Mouse (Mus musculus) embryonic facial prominence, embryonic 12.5 days (tissue): ENCODE data around the gene Fosl2. TPM values are rescaled to one million over a fixed set of nuclear protein-coding genes. Genes with fewer than 3 reads are reported as not detected.

Experiments
- ATAC-seq: fragments of 200-750 bp; cut with Nextera tagmentation; 2 replicates; pipeline ENCODE4 v1.8.0; 2017; ENCODE audit not compliant: insufficient number of reproducible peaks, insufficient read depth, low FRiP score, low TSS enrichment
- H3K27ac ChIP-seq: fragments of 300-500 bp; sonication (generic); 2 replicates; pipeline ENCODE4 v1.5.1; 2016; ENCODE audit warnings: mild to moderate bottlenecking
- H3K27me3 ChIP-seq: fragments of 300-500 bp; sonication (generic); 2 replicates; pipeline ENCODE4 v1.6.1; 2016; ENCODE audit warnings: mild to moderate bottlenecking, moderate library complexity
- H3K36me3 ChIP-seq: fragments of 300-500 bp; sonication (generic); 2 replicates; pipeline ENCODE4 v1.6.1; 2016; ENCODE audit warnings: mild to moderate bottlenecking
- H3K4me1 ChIP-seq: fragments of 300-500 bp; sonication (generic); 2 replicates; pipeline ENCODE4 v1.6.1; 2016
- H3K4me2 ChIP-seq: fragments of 300-500 bp; sonication (generic); replicated peaks from 2 replicates; pipeline ENCODE4 v1.6.1; 2016; ENCODE audit warnings: mild to moderate bottlenecking, moderate library complexity
- H3K4me3 ChIP-seq: fragments of 300-500 bp; sonication (generic); 2 replicates; pipeline ENCODE4 v1.5.1; 2016; ENCODE audit warnings: mild to moderate bottlenecking
- H3K9ac ChIP-seq: fragments of 300-500 bp; sonication (generic); 2 replicates; pipeline ENCODE4 v1.6.1; 2016; ENCODE audit warnings: mild to moderate bottlenecking, moderate library complexity
- H3K9me3 ChIP-seq: fragments of 300-500 bp; sonication (generic); 2 replicates; pipeline ENCODE4 v1.6.1; 2016; ENCODE audit warnings: mild to moderate bottlenecking, moderate library complexity
- WGBS: fragments of 180-500 bp; shearing (Covaris S2); methylation state at CpG from one replicate; pipeline ENCODE4 v1.1.7; 2016; 5-methylcytosine and 5-hydroxymethylcytosine counted together
- polyA plus RNA-seq: library from polyadenylated mRNA; unstranded; fragments of >200 nt; fragmentation: Nextera tagmentation; extraction: Ambion mirVana; gene quantifications from 2 replicates; pipeline ENCODE4 v1.2.1, GENCODE M21; 2016

The Fosl2 gene
- polyA plus RNA-seq, 1 experiment from 2014 or later = 2.4 TPM

DNA sequence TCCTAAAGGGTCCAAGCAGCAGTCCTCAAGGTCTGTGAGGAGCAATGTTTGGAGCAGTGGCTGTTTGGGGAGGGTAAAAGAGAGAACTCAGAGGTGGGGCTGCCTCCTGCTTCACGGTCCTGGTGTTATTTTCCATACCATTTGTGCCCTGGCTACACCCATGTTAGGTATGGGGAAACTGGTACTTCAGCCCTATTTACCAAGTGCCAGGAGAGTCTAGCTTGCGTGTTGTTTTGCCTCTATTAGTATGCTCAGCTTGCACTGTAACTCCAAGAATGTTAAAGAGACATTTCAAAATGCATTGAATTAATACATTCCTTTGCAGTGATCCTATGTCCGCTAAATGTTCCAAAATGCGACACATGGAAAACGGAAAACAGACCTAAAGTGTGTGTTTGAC is 55.7 kb downstream of the Fosl2 start:
- Histone ChIP-seq H3K9ac (no peak overlapping the region), H3K36me3 (no peaks in the 10 kb centered on the region), H3K4me3 (no peak overlapping the region), H3K4me2 (no peak overlapping the region), H3K27ac (no peak overlapping the region), H3K27me3 (no peaks in the 10 kb centered on the region), H3K9me3 (no peaks in the 10 kb centered on the region), H3K4me1 (no peaks in the 10 kb centered on the region)
- ATAC-seq = no peak
- WGBS = 69% methylated on average over 5 of the region's 5 CpGs

DNA sequence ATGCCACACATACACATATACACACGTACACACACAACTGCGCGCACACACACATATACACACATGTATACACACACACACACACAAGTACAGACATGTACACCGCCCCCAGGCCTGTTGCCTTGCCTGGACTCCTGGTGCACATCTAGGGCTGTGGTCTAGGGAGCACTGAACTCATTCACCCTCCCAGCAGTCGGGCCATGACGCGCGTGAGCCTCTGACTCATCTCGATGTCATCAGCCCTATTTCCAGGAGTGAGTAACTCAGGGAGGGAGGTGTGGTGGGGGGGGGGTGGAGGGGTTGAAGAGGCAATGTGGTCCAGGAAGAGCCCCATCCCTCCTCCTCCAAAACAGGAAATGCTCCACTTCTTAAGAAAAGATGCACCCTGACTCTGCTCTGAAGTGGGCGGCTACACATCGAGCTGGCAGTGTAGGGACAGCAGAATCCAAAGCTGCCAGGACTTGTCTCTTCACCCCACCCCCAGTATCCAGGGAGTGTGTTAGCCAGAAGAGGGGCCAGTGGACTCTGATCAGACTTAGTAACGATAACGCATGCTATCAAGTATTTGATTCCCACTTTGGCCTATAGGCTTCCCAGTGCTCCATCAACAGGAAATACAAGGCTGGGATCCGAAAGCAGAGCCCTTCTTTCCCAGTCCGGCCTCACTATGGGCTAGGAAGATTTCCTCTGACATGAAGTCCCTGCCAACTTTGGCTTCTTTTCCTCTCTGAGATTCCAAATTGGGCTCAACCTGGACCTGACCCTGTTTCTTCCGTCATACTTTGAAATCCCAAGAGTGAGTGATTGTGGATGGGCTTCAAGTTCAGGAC is 56.6 kb downstream of the Fosl2 start:
- WGBS = 84% methylated on average over 16 of the region's 16 CpGs
- no peaks in the 10 kb centered on the region for H3K4me1 ChIP-seq
- ATAC-seq = no peak

DNA sequence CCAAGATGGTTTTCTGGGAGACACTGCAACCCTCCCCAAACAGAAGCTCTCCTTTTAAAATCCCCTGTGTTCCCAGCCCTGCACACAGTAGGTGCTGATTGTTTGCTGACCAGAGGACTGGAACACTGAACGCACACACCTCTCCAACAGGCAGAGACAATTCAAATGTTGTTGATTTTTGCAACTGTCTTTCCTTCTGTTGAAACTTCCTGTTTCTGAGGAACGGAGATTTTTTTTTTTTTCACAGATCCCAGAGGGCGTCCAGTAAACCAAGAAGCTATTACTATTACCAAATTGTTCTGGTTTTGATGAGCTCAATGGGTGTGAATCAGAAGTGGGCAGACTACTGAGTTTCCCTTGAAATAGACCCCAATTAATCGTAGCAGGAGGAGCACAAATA is 58.6 kb downstream of the Fosl2 start:
- H3K4me2 ChIP-seq = no peak overlapping the region
- no peaks in the 10 kb centered on the region for H3K27me3 ChIP-seq
- WGBS = 65% methylated on average over 4 of the region's 4 CpGs
- H3K4me3 ChIP-seq = no peak overlapping the region
- H3K36me3 ChIP-seq = no peaks in the 10 kb centered on the region
- no peaks in the 10 kb centered on the region for H3K4me1 ChIP-seq
- no peak overlapping the region for H3K9ac ChIP-seq
- no peak overlapping the region for H3K27ac ChIP-seq
- no peak for ATAC-seq
- H3K9me3 ChIP-seq = no peaks in the 10 kb centered on the region

More for the DNA sequence above, 56.6 kb downstream of the Fosl2 start:
- Histone ChIP-seq H3K27me3 (no peaks in the 10 kb centered on the region), H3K4me3 (no peak overlapping the region), H3K27ac (no peak overlapping the region), H3K36me3 (no peaks in the 10 kb centered on the region), H3K9ac (no peak overlapping the region), H3K9me3 (no peaks in the 10 kb centered on the region), H3K4me2 (no peak overlapping the region)

DNA sequence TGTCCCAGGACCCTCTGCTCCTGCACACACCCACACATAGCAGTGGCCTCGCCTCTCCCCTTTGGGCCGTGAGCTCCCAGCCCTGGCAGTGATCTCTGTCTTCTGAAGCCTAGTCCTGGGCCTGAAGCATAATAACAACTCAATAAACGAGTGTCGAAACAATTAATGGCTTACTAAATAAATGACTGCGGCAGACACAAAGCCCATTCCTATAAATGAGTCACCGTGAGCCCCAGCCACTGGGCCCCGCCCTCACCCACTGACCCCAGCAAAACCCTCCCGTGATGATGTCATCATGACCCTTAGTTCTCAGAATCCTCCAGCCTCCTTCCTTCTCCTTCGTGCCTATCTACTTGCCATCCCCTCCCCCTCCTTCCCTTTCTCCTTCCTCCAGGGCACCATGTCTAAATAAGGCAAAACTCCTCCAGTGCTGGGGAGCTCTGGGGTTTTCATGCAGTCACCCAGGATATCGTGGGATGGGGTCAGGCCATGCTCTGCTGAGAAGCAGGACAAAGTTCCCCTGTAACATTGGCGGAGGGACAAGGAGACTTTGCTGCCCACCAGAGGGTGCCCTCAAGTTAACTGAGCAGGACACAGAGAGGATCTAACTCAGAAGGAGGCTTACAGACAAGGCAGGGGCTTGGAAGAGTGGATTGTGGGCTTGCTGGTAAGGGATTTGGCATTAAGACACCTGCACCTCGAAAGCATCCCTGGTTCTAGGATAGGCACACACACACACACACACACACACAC is 60.4 kb downstream of the Fosl2 start:
- Histone ChIP-seq H3K9me3 (no peaks in the 10 kb centered on the region), H3K4me3 (no peak overlapping the region), H3K4me1 (no peaks in the 10 kb centered on the region), H3K27me3 (no peaks in the 10 kb centered on the region), H3K9ac (no peak overlapping the region), H3K36me3 (no peaks in the 10 kb centered on the region), H3K4me2 (no peak overlapping the region), H3K27ac (no peak overlapping the region)
- ATAC-seq = no peak
- 62% methylated on average over 12 of the region's 12 CpGs for WGBS

DNA sequence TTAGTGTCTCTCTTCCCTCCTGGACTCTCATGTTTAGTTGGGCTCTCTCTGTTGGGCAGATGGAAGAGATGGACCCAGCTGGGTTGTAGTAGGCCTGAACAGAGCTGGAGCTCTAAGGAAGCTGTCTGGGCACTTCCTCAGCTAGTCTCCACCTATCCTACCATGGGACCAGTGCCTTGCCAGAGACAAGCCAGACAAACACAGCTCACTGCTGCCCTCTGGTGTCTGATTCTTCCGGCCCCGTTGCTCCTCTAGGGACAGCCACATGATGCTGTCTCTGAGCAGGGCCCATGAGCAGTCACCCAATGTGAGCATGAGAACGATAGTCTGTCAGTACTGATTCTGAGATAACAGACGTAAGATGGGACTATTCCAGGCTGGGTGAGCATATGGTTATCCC is 62.1 kb downstream of the Fosl2 start:
- H3K27me3 ChIP-seq = no peaks in the 10 kb centered on the region
- no peak overlapping the region for H3K27ac ChIP-seq
- H3K4me1 ChIP-seq = no peaks in the 10 kb centered on the region
- WGBS = 17% methylated on average over 4 of the region's 4 CpGs
- no peak overlapping the region for H3K4me3 ChIP-seq
- no peaks in the 10 kb centered on the region for H3K36me3 ChIP-seq
- H3K9ac ChIP-seq = no peak overlapping the region
- no peaks in the 10 kb centered on the region for H3K9me3 ChIP-seq
- ATAC-seq = peak; percentile 63; the same call in 1 of the 2 replicates
- no peak overlapping the region for H3K4me2 ChIP-seq

DNA sequence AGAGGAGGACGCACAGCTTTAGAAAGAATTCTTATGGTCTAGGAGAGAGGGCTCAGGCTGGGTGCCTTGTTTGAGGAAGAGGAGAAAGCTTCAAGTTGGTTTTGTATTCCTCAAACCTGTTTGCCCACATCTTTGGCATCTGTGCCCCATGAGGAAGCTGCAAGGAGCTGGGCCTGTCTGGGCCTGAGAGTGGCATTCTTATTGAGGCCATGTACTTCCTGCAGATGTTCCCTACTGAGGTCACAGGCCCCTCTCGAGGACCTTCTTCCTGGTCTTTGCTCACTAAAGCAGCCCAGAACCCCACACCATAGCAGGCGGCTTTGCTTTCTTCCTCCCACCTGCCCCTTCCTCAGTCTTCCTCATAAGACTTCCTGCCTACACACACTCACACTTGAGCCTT is 63.5 kb downstream of the Fosl2 start:
- ATAC-seq = no peak
- H3K9ac ChIP-seq = no peak overlapping the region
- no peak overlapping the region for H3K4me2 ChIP-seq
- no peak overlapping the region for H3K4me3 ChIP-seq
- no peak overlapping the region for H3K27ac ChIP-seq
- H3K27me3 ChIP-seq = no peaks in the 10 kb centered on the region
- no peaks in the 10 kb centered on the region for H3K36me3 ChIP-seq
- H3K9me3 ChIP-seq = no peaks in the 10 kb centered on the region
- H3K4me1 ChIP-seq = no peaks in the 10 kb centered on the region
- WGBS = 70% methylated on average over 3 of the region's 3 CpGs

DNA sequence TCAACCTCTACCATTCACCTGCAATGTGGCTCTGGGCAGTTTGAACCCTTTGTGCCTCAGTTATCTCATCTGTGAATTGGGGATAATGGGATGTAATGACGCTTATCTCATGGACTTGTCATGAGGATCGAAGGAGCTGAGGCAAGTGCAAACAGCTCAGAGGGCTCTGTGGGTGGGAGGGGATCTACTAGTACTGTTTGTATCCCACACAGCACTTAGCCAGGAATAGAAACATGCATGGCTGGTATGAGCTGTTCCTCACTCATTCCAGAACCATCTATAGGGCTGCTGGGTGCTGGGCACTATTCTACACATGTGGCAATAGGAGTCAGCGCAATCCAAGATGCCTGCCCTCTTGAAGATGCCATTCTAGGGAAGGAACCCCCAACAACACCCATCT is 64.0 kb downstream of the Fosl2 start:
- 89% methylated on average over 3 of the region's 3 CpGs for WGBS
- no peak for ATAC-seq
- Histone ChIP-seq H3K36me3 (no peaks in the 10 kb centered on the region), H3K4me1 (no peaks in the 10 kb centered on the region), H3K27ac (no peak overlapping the region), H3K9me3 (no peaks in the 10 kb centered on the region), H3K4me2 (no peak overlapping the region), H3K4me3 (no peak overlapping the region), H3K27me3 (no peaks in the 10 kb centered on the region), H3K9ac (no peak overlapping the region)

DNA sequence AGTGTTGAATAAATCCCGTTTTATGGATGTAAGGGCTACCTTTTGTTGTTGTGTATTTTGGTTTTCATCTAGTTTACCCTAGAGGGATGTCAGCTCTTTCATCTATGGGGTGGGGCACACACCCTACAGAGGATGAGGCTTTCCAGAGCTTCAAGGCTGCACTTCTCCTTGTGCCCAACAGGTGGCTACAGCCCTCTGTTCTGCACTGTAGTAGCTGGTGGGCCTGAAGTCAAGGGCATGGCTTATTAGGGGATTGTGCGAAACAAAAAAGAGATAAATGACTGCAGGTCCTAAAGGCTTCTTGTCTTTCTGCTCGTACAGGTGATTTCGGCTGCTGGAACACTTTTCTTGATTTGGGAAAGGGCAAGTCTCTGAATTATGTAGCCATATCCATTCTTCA is 69.1 kb downstream of the Fosl2 start:
- H3K27me3 ChIP-seq = no peaks in the 10 kb centered on the region
- H3K27ac ChIP-seq = no peak overlapping the region
- H3K36me3 ChIP-seq = no peaks in the 10 kb centered on the region
- no peaks in the 10 kb centered on the region for H3K4me1 ChIP-seq
- 72% methylated on average over 4 of the region's 4 CpGs for WGBS
- no peak overlapping the region for H3K4me2 ChIP-seq
- no peak for ATAC-seq
- no peak overlapping the region for H3K9ac ChIP-seq
- H3K4me3 ChIP-seq = no peak overlapping the region
- H3K9me3 ChIP-seq = no peaks in the 10 kb centered on the region

DNA sequence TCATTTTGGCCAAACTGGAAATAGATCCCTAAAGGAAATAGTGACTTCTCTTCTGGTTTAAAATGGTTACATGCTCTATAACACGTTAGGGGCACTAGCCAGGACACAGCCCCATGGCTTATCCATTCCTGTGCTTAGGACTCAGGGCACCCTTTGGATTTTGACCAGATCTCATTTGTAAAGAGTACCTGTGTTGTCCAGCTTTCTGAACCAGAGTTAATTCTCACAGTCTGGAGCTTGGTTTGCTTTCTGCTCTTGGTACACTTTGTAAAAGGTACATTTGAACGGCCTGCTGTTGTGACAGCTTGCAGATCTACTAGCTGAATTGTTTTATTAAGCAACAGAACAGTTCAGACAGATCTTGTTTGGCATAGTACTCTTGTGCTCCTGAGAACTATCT is 71.1 kb downstream of the Fosl2 start:
- no peaks in the 10 kb centered on the region for H3K27me3 ChIP-seq
- WGBS = 70% methylated on average over 2 of the region's 2 CpGs
- H3K9me3 ChIP-seq = no peaks in the 10 kb centered on the region
- no peak overlapping the region for H3K27ac ChIP-seq
- ATAC-seq = no peak
- no peak overlapping the region for H3K9ac ChIP-seq
- no peak overlapping the region for H3K4me2 ChIP-seq
- no peak overlapping the region for H3K4me3 ChIP-seq
- no peaks in the 10 kb centered on the region for H3K36me3 ChIP-seq
- no peaks in the 10 kb centered on the region for H3K4me1 ChIP-seq

Other genes starting within 250 kb of the Fosl2 start
- 0.22 and 0.27 TPM in 2 replicates for gene Plb1, start 96.9 kb downstream of the Fosl2 start, polyA plus RNA-seq